Mouse (Mus musculus) brain, embryonic 14.5 days (tissue): ENCODE measurements around the gene Fnbp4.

Experiments used
- CTCF ChIP-seq: fragments of 200-500 bp; IDR thresholded peaks from 2 replicates; pipeline ENCODE4 v1.5.1; 2012; ENCODE audit warnings: inconsistent platforms, mild to moderate bottlenecking, moderate library complexity, borderline replicate concordance; ENCODE audit not compliant: insufficient read depth, insufficient read length; ENCODE audit errors: extremely low read depth
- POLR2A ChIP-seq: fragments of 200-500 bp; IDR thresholded peaks from 2 replicates; pipeline ENCODE4 v1.6.1; 2012; ENCODE audit warnings: mild to moderate bottlenecking, inconsistent platforms, borderline replicate concordance; ENCODE audit not compliant: poor library complexity, insufficient read depth, insufficient read length, severe bottlenecking; ENCODE audit errors: extremely low read depth

- no peak for TF ChIP-seq POLR2A
- TF ChIP-seq CTCF: no peak
Observed at GRCm38 (mm10) chr2:90815266-90815665, 70.1 kb downstream of the Fnbp4 start.
